Mouse (Mus musculus): ENCODE data around the gene Sfmbt1. TPM values are rescaled to one million over a fixed set of nuclear protein-coding genes. Genes with fewer than 3 reads are reported as not detected.

Gene Sfmbt1
- total and polyA plus RNA-seq, 3 experiments: 9.4 to 33.0 (median 13.7) TPM

DNA sequence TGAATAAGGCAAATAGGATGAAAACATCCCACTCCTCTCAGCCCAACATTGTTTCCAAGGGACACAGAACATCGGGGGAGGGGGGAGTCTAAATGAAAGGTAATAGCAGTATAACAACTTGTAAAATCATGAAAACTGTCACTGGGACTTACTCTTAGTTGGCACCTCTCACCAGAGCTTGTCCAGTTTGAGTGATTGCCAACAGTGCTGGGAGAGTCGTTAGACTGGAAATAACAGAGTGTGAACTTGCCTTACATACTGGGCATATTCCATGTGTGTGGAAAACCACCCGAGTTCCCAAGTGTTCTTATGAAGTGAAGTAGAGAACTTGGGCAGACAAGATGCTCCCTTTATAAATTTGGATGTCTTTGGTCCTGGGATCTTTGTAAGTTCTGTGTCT lies 106.5 kb downstream of the Sfmbt1 start:
- no peak for DNase-seq (ENCODE audit: low read depth, low spot score)
- no peak overlapping the region for H3K9ac ChIP-seq (ENCODE audit: control insufficient read depth, low read depth, low read length, poor library complexity, severe bottlenecking)
- H3K4me1 ChIP-seq (ENCODE audit: control insufficient read depth in 1 of 2, insufficient read depth in 2 of 2, low read length in 2 of 2): peaks cover 0 to 2% of the 10 kb centered on the region in 2 experiments; a peak in 3 of 4 replicates
- no peaks in the 10 kb centered on the region for H3K9me3 ChIP-seq (replicated peaks; ENCODE audit: insufficient read depth, low read length)
- TF ChIP-seq NELFE (IDR thresholded peaks at IDR 0.05; ENCODE audit: low read depth, low read length) (no peak), POLR2AphosphoS2 (IDR thresholded peaks at IDR 0.05; ENCODE audit: low read length) (no peak), BHLHE40 (IDR thresholded peaks at IDR 0.05; ENCODE audit: borderline replicate concordance, low read depth, low read length) (no peak), NRF1 (IDR thresholded peaks at IDR 0.05; ENCODE audit: insufficient read depth, low read depth, low read length, poor library complexity, severe bottlenecking) (no peak), POLR2AphosphoS5 (IDR thresholded peaks at IDR 0.05; ENCODE audit: borderline replicate concordance, low read depth, low read length) (no peak), UBTF (IDR thresholded peaks at IDR 0.05; ENCODE audit: borderline replicate concordance, insufficient read depth, low read depth, low read length) (no peak), MXI1 (IDR thresholded peaks at IDR 0.05; ENCODE audit: low read depth, low read length) (no peak), RCOR1 (IDR thresholded peaks at IDR 0.05; ENCODE audit: low read depth, low read length) (no peak), ELF1 (IDR thresholded peaks at IDR 0.05; ENCODE audit: low read depth, low read length) (no peak), TBP (IDR thresholded peaks at IDR 0.05; ENCODE audit: low read depth, low read length) (no peak), MAFK (IDR thresholded peaks at IDR 0.05; ENCODE audit: borderline replicate concordance, low read depth, low read length) (no peak), JUND (IDR thresholded peaks at IDR 0.05; ENCODE audit: low read depth, low read length) (no peak), TCF12 (IDR thresholded peaks at IDR 0.05; ENCODE audit: low read depth, low read length) (no peak), MYC (IDR thresholded peaks at IDR 0.05; ENCODE audit: low read depth, low read length) (no peak), USF2 (IDR thresholded peaks at IDR 0.05; ENCODE audit: borderline replicate concordance in 1 of 2, insufficient read depth in 1 of 2, low read depth in 1 of 2, low read length in 2 of 2) (no peak), ZKSCAN1 (IDR thresholded peaks at IDR 0.05; ENCODE audit: low read depth, low read length) (no peak), CTCF (IDR thresholded peaks at IDR 0.05 in 2 of 3, conservative IDR thresholded peaks at IDR 0.05 in 1 of 3; ENCODE audit: control insufficient read depth in 1 of 3, insufficient read depth in 1 of 3, low read depth in 2 of 3, low read length in 3 of 3, poor library complexity in 1 of 3, severe bottlenecking in 1 of 3) (no peak), SMC3 (IDR thresholded peaks at IDR 0.05; ENCODE audit: low read depth, low read length) (no peak), E2F4 (IDR thresholded peaks at IDR 0.05; ENCODE audit: borderline replicate concordance, low read depth, low read length) (no peak)
- H3K79me2 ChIP-seq (ENCODE audit: control insufficient read depth, insufficient read depth, low read length, poor library complexity): peaks cover 7% of the 10 kb centered on the region; the same call in 1 of the 2 replicates
- H3K27me3 ChIP-seq (ENCODE audit: control insufficient read depth in 1 of 2, insufficient read depth in 2 of 2, low read length in 2 of 2): no peaks in the 10 kb centered on the region
- no peak overlapping the region for H3K27ac ChIP-seq (ENCODE audit: control insufficient read depth, low read depth, low read length)
- peaks cover 9 to 10% of the 10 kb centered on the region in 2 experiments for H3K36me3 ChIP-seq (ENCODE audit: control insufficient read depth in 1 of 2, insufficient read depth in 2 of 2, low read length in 2 of 2)
- H3K4me3 ChIP-seq (ENCODE audit: control insufficient read depth in 1 of 2, insufficient read depth in 1 of 2, low read depth in 2 of 2, low read length in 2 of 2): no peak overlapping the region

DNA sequence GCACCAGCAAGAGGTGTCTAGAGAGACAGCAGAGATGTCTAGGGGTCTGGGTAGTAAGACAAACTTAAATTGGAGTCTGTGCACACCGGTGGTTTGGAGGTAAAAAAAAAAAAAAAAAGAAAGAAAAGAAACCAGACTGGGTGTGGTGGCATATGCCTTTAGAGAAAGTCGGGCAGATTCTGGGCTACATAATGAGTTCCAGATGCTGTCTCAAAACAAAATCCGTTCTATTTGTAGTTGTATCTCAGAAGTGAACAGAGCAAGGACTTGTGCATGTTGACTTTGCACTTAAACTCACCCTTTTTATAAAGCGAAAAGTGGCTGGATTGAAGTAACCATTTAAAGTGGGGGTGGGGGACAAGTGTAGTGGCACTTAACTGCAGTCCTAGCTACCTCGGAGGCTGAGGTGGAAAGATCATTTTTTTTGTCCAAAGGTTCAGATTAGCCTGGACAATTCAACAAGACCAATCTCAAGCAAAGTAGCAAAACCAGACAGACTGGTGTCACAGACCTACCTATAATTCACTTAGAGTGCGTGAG lies 109.9 kb downstream of the Sfmbt1 start:
- TF ChIP-seq BHLHE40 (IDR thresholded peaks at IDR 0.05; ENCODE audit: borderline replicate concordance, low read depth, low read length) (no peak), CHD1 (IDR thresholded peaks at IDR 0.05; ENCODE audit: low read depth, low read length) (no peak), SMC3 (IDR thresholded peaks at IDR 0.05; ENCODE audit: low read depth, low read length) (no peak), TBP (IDR thresholded peaks at IDR 0.05; ENCODE audit: low read depth, low read length) (no peak), GABPA (IDR thresholded peaks at IDR 0.05; ENCODE audit: low read depth, low read length) (no peak), MAFK (IDR thresholded peaks at IDR 0.05; ENCODE audit: borderline replicate concordance, low read depth, low read length) (no peak), MYC (IDR thresholded peaks at IDR 0.05; ENCODE audit: low read depth, low read length) (no peak), MEF2A (IDR thresholded peaks at IDR 0.05; ENCODE audit: extremely low read depth, insufficient replicate concordance, low read depth, low read length, poor library complexity, severe bottlenecking) (no peak)
- H3K79me2 ChIP-seq (ENCODE audit: control insufficient read depth, insufficient read depth, low read length, poor library complexity): peaks cover 8% of the 10 kb centered on the region
- H3K27ac ChIP-seq (ENCODE audit: control insufficient read depth, low read depth, low read length): no peak overlapping the region
- no peaks in the 10 kb centered on the region for H3K27me3 ChIP-seq (ENCODE audit: control insufficient read depth in 1 of 2, insufficient read depth in 2 of 2, low read length in 2 of 2)
- H3K9ac ChIP-seq (ENCODE audit: control insufficient read depth, low read depth, low read length, poor library complexity, severe bottlenecking): no peak overlapping the region
- H3K4me3 ChIP-seq (ENCODE audit: control insufficient read depth in 1 of 2, insufficient read depth in 1 of 2, low read depth in 2 of 2, low read length in 2 of 2): no peak overlapping the region
- no peaks in the 10 kb centered on the region for H3K9me3 ChIP-seq (replicated peaks; ENCODE audit: insufficient read depth, low read length)
- peaks cover 2 to 18% of the 10 kb centered on the region in 2 experiments for H3K36me3 ChIP-seq (ENCODE audit: control insufficient read depth in 1 of 2, insufficient read depth in 2 of 2, low read length in 2 of 2)
- H3K4me1 ChIP-seq (ENCODE audit: control insufficient read depth in 1 of 2, insufficient read depth in 2 of 2, low read length in 2 of 2): peaks cover 14 to 24% of the 10 kb centered on the region in 2 experiments
- no peak for DNase-seq (ENCODE audit: low read depth, low spot score)

Data from MEL (cell line).